Comparison of ENCODE assay signal across 11 mouse cellular contexts in genomic region chr13:44355771-44356221, GRCm38 (mm10).
DNase-seq lines count a peak whose midpoint lies in the region; ATAC-seq and TF ChIP-seq lines count a peak whose summit lies in the region.
"Had no signal": no experiment of that assay in that cellular context is flagged by ENCODE, and none has a peak within 500 bp of the region (broad histone marks: within the 10 kb centered on the region; RNA-seq: fewer than 3 reads in every experiment).

No protein-coding gene starts in this region.

- H3K9me3 ChIP-seq in embryonic facial prominence, embryonic 14.5 days (ENCODE audit: control insufficient read depth, low read length): no peaks in the 10 kb centered on the region
- H3K9me3 ChIP-seq in heart, embryonic 14.5 days (ENCODE audit: control insufficient read depth, low read length): no peaks in the 10 kb centered on the region
- no peaks in the 10 kb centered on the region for H3K9me3 ChIP-seq in hindbrain, embryonic 13.5 days
- H3K9me3 ChIP-seq: hindbrain, embryonic 12.5 days; lung, embryonic 15.5 days had no signal

- no peak overlapping the region for H3K4me3 ChIP-seq in embryonic facial prominence, embryonic 14.5 days (ENCODE audit: low read depth, low read length)
- H3K4me3 ChIP-seq in heart, embryonic 14.5 days (ENCODE audit: control insufficient read depth in 1 of 2, insufficient read depth in 1 of 2, low read depth in 1 of 2, low read length in 2 of 2): peak overlapping the region; percentile 8 to 11; a peak in 2 of 4 replicates
- no peak overlapping the region for H3K4me3 ChIP-seq in myocyte
- H3K4me3 ChIP-seq in hindbrain, embryonic 13.5 days: no peak overlapping the region
- H3K4me3 ChIP-seq: hindbrain, embryonic 12.5 days; lung, embryonic 15.5 days had no signal

- H3K4me1 ChIP-seq in embryonic facial prominence, embryonic 14.5 days (ENCODE audit: control insufficient read depth, insufficient read depth, low read length): peaks cover 17% of the 10 kb centered on the region
- peaks cover 12 to 13% of the 10 kb centered on the region in 2 experiments for H3K4me1 ChIP-seq in heart, embryonic 14.5 days (ENCODE audit: control insufficient read depth in 2 of 2, insufficient read depth in 2 of 2, low read length in 2 of 2)
- H3K4me1 ChIP-seq in hindbrain, embryonic 13.5 days (replicated peaks): peaks cover 13% of the 10 kb centered on the region

- no peaks in the 10 kb centered on the region for H3K36me3 ChIP-seq in embryonic facial prominence, embryonic 14.5 days (ENCODE audit: control insufficient read depth, insufficient read depth, low read length)
- no peaks in the 10 kb centered on the region for H3K36me3 ChIP-seq in heart, embryonic 14.5 days (ENCODE audit: control insufficient read depth, insufficient read depth, low read length)
- no peaks in the 10 kb centered on the region for H3K36me3 ChIP-seq in myocyte (ENCODE audit: control insufficient read depth, insufficient read depth)
- no peaks in the 10 kb centered on the region for H3K36me3 ChIP-seq in hindbrain, embryonic 13.5 days
- H3K36me3 ChIP-seq: hindbrain, embryonic 12.5 days; lung, embryonic 15.5 days had no signal

- peak overlapping the region; percentile 29 for H3K4me2 ChIP-seq in embryonic facial prominence, embryonic 14.5 days (ENCODE audit: low read depth, low read length)
- H3K4me2 ChIP-seq in heart, embryonic 14.5 days (ENCODE audit: low read length): peak overlapping the region; percentile 52
- peak overlapping the region; percentile 51 for H3K4me2 ChIP-seq in myocyte (ENCODE audit: low read depth)
- no peak overlapping the region for H3K4me2 ChIP-seq in hindbrain, embryonic 13.5 days
- H3K4me2 ChIP-seq: hindbrain, embryonic 12.5 days; lung, embryonic 15.5 days had no signal

- no peak overlapping the region for H3K9ac ChIP-seq in embryonic facial prominence, embryonic 14.5 days (ENCODE audit: low read depth, low read length)
- peak overlapping the region; percentile 57 for H3K9ac ChIP-seq in heart, embryonic 14.5 days (ENCODE audit: low read length)
- H3K9ac ChIP-seq in hindbrain, embryonic 13.5 days: no peak overlapping the region
- H3K9ac ChIP-seq: hindbrain, embryonic 12.5 days; lung, embryonic 15.5 days had no signal

- TF ChIP-seq POLR2A in myocyte (IDR thresholded peaks at IDR 0.05; ENCODE audit: insufficient read length, low read depth): no peak

- ATAC-seq in embryonic facial prominence, embryonic 14.5 days (ENCODE audit: low read depth): peak; percentile 86; the same call in 1 of the 2 replicates
- no peak for ATAC-seq in heart, embryonic 14.5 days (ENCODE audit: insufficient number of reproducible peaks, insufficient read depth, low FRiP score, low read depth)
- ATAC-seq in hindbrain, embryonic 13.5 days (ENCODE audit: low FRiP score): no peak

- H3K27ac ChIP-seq in embryonic facial prominence, embryonic 14.5 days (replicated peaks; ENCODE audit: low read depth, low read length): 0 out of 2 replicates have a peak overlapping the region, but pooled peaks have one; percentile 10
- H3K27ac ChIP-seq in heart, embryonic 14.5 days (replicated peaks in 1 of 2; ENCODE audit: control insufficient read depth in 1 of 2, insufficient read depth in 1 of 2, low read depth in 2 of 2, low read length in 2 of 2): peak overlapping the region; percentile 72 to 77
- H3K27ac ChIP-seq in hindbrain, embryonic 13.5 days: no peak overlapping the region
- H3K27ac ChIP-seq: hindbrain, embryonic 12.5 days; lung, embryonic 15.5 days had no signal

- 23% methylated on average over 12 of the region's 12 CpGs for WGBS in embryonic facial prominence, embryonic 14.5 days
- 13% methylated on average over 12 of the region's 12 CpGs for WGBS in heart, embryonic 14.5 days
- WGBS in hindbrain, embryonic 13.5 days: 74% methylated on average over 12 of the region's 12 CpGs

- intact Hi-C loops in left cerebral cortex, postnatal 4 days (cut with DNase I): no loop called here

- no peak overlapping the region for H3ac ChIP-seq in myocyte (ENCODE audit: control insufficient read depth, insufficient read length)

- no peaks in the 10 kb centered on the region for H3K27me3 ChIP-seq in embryonic facial prominence, embryonic 14.5 days (replicated peaks; ENCODE audit: control insufficient read depth, insufficient read depth, low read length)
- H3K27me3 ChIP-seq in heart, embryonic 14.5 days (ENCODE audit: control insufficient read depth, insufficient read depth, low read length): no peaks in the 10 kb centered on the region
- H3K27me3 ChIP-seq in myocyte (ENCODE audit: control insufficient read depth, insufficient read depth, insufficient read length): no peaks in the 10 kb centered on the region
- no peaks in the 10 kb centered on the region for H3K27me3 ChIP-seq in hindbrain, embryonic 13.5 days
- H3K27me3 ChIP-seq: hindbrain, embryonic 12.5 days; lung, embryonic 15.5 days had no signal

- peak; percentile 17 for DNase-seq in ovary, adult 18-20 months (ENCODE audit: low spot score)
- DNase-seq in ovary, postnatal 14 days (ENCODE audit: low spot score): no peak
- DNase-seq in embryonic facial prominence, embryonic 14.5 days (ENCODE audit: low spot score): peak; percentile 83
- no peak for DNase-seq in left cerebral cortex, postnatal 4 days
- DNase-seq: layer of hippocampus, adult 9-11 months; right cerebral cortex, postnatal 25 days had no signal

- H3K79me2 ChIP-seq in myocyte (ENCODE audit: control insufficient read depth, insufficient read depth): no peaks in the 10 kb centered on the region

TF ChIP-seq in myocyte, 11 proteins besides CTCF, POLR2A, EP300 and RAD21:
- TF ChIP-seq TCF3 (IDR thresholded peaks at IDR 0.05; ENCODE audit: insufficient read length, low read depth) (no peak), POLR2AphosphoS2 (IDR thresholded peaks at IDR 0.05; ENCODE audit: insufficient read length, low read depth) (no peak), REST (IDR thresholded peaks at IDR 0.05; ENCODE audit: insufficient read depth, insufficient read length) (no peak), SRF (IDR thresholded peaks at IDR 0.05; ENCODE audit: control insufficient read depth, insufficient read length, low read depth) (no peak), CEBPB (IDR thresholded peaks at IDR 0.05; ENCODE audit: insufficient read depth, poor library complexity, severe bottlenecking) (no peak), E2F4 (IDR thresholded peaks at IDR 0.05; ENCODE audit: insufficient read depth) (no peak), TCF12 (IDR thresholded peaks at IDR 0.05; ENCODE audit: insufficient read depth, poor library complexity, severe bottlenecking) (no peak), MYOG (IDR thresholded peaks at IDR 0.05; ENCODE audit: control insufficient read depth in 1 of 3, insufficient read depth in 1 of 3, insufficient read length in 2 of 3, low read depth in 2 of 3) (no peak), MYOD1 (IDR thresholded peaks at IDR 0.05; ENCODE audit: control insufficient read depth in 1 of 3, insufficient read length in 2 of 3, low read depth in 2 of 3) (no peak)

Comparison
In these comparisons a context has a peak if more than half of its experiments do, and no peak if none do; other contexts are left out.
1. DNase-seq: peak in ovary, adult 18-20 months (single experiment) and embryonic facial prominence, embryonic 14.5 days (single experiment); none in ovary, postnatal 14 days (single experiment) and left cerebral cortex, postnatal 4 days (single experiment).
2. H3K4me3 ChIP-seq: peak in heart, embryonic 14.5 days (2 of 2); none in embryonic facial prominence, embryonic 14.5 days (single experiment), myocyte (single experiment) and hindbrain, embryonic 13.5 days (single experiment).